Mouse (Mus musculus) naive thymus-derived CD4-positive, alpha-beta T cell, adult 2 months (primary cell): ENCODE measurements around the gene Vwa8.
"Not testable (repeated sequence)": the region's sequence is repeated elsewhere in the genome, so short reads cannot be mapped to it uniquely, and the experiment has no call there.

Experiments
- DNase-seq: peaks from one replicate; pipeline ENCODE4 v3.0.0-alpha.2; 2011; ENCODE audit warnings: low read depth

Gene Vwa8

DNA sequence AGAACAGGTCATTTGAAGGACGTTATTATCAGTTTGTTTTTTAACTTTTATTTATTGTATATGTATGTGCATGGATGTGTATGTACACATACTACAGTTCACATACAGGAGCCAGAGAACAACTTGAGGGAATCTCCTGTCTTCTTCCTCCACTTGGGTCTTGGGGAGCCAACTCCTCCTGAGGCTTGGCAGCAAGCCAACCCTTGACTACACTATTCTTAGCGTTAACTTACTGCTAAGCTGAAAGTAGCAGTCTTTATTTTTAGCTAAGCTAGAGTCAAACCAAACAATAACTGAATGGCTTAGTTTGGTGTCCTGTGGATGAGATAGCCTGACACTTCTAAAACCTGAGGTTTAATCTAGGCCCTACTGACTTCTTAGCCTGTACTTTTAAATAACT, 135.4 kb downstream of the Vwa8 start:
- peak; percentile 11 for DNase-seq

DNA sequence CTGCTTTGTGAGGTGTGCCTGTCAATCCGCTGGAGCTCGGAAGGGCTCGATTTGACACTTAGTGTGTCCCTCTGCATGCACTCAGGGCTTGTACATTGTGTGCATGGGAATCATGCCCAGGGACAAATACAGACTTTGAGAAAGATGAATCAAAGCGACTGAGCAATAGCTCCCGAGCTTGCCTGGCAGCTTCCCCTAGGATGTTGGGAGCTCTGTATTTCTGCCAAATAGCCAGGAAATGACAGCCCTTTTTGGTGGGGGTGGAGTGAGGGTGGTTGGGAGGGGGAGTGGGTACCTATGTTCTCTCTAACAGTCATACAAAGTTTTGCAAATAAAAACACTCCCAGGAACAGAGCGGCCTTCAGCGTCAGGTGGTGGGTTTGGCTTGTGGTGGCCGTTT, 138.7 kb downstream of the Vwa8 start:
- DNase-seq: no peak

DNA sequence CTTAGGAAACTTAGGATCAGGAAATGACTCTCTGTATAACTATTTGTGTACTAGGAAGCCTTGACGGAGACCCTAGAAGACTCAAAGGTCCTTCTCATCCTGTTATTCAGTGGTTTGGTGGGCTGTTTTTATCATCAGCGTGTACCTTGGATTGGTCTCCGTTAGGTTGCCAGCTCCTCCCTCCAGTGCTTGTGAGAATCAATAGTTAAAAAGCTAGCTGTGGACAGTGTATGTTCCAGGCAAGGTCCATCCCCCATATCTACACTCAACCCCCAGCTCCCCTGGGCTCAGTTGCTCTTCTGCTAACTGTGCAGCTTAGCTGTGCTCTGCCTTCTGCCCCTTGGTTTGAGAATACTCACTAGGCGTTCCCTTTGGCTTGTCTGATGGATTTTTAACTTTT, 143.6 kb downstream of the Vwa8 start:
- no peak for DNase-seq

DNA sequence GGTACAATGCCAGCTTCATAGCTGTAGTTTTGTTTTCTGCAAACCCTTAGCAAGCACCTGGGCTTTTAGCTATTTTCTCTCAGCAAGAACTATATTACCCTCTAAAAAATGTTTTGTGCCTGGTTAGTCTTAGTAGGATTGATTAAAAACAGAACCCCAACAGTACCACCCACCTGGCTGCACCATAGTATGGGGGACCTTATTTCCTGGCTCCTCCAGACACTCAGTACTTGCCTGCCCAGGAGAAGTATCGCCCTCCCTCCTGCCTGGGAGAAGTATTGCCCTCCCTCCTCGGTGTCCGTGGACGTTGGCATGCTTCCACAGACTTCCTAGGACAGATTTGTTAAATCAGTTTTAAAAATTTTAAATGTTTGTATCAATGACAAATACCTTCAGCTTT, 144.7 kb downstream of the Vwa8 start:
- DNase-seq: no peak

DNA sequence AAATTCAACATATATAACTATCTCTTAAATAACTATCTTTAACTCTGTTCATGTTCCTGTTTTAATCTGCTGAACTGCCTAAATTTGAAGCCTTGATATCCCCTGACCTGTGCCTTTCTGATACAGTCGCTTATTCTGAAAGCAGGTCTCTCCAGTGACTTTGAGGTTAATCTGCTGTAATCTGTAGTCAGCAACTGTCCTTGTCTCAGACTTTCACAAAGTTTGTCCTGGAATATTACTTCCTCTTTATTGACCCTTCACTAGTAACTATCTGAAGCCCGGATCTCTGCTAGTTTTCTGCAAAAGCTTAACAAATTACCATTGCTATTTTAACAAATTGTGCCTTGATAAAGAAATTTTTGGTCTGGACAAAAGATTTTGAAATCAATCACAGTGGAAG, 147.5 kb downstream of the Vwa8 start:
- no peak for DNase-seq

DNA sequence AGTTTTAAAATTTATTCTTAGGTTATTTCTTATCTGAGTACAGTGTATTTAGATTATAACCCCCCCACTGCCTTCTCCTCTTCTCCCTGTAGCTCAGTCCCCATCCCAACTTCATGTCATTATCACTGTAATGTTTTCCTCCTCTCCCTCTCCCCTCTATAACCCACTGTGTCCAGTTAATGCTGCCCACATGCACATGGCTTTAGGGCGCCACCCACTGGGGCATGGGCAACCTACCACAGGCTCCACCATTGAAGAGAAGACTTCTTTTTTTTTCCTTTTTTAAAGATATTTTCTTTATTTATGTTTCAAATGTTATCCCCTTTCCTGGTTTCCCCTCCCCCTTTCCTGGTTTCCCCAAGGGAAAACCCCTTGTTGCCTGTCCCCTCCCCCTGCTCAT, 154.7 kb downstream of the Vwa8 start:
- DNase-seq: peak; percentile 35

DNA sequence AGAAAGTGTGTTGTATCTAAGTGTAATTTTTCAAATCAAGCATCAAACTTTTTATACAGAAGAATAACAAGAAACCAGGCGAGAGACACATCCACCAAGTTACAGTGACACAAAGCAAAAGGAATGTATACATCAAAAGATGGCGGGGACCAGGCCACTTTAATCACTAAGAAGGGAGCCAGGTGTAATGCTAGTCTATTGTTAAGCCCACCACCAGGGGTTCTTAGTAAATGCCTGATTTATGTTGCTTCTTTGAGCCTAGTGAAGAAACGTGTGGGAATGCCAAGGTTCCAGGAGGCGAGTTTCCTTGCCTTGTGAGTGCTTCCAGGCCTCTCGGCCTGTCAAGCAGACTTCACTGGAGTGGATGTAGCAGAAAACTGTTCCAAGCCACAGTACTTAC, 168.9 kb downstream of the Vwa8 start:
- DNase-seq: not testable (repeated sequence)

DNA sequence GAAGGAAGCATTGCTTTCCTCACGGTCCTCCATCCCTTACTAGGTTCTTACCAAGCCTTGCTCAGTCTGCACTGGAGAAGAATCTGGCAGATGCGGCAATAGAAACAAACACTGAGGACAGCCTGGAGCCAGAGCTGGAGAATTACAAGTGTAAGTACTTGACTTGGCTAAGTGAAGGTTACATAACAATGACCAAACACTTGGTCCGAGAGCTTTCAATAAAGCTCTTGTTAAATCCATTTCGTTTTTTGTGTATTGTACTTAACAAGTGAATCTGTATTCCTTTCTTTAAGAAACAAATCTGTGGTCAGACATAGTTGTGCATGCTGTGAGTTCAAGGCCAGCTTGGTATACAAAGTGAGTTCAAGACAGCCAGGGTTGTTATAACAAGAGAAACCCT, 169.7 kb downstream of the Vwa8 start:
- no peak for DNase-seq

DNA sequence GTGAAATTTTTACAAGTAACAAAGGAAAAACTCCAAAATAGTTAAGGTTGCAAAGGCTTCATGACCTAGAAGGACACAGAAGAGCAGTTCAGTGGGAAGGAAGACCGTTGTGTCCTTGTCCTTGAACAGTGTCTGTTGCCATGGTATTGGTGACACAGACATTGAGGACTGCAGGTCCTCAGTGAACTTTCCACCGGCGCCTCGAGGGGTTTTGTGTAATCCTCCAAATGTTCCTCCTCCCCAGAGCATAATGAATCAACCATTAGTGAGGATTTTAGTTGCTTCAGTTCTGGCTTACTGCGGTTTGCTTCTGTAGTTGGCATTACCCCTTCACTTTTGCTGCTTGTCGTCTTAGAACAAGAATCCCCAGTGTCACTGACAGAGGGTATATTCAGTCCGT, 172.9 kb downstream of the Vwa8 start:
- DNase-seq: no peak

DNA sequence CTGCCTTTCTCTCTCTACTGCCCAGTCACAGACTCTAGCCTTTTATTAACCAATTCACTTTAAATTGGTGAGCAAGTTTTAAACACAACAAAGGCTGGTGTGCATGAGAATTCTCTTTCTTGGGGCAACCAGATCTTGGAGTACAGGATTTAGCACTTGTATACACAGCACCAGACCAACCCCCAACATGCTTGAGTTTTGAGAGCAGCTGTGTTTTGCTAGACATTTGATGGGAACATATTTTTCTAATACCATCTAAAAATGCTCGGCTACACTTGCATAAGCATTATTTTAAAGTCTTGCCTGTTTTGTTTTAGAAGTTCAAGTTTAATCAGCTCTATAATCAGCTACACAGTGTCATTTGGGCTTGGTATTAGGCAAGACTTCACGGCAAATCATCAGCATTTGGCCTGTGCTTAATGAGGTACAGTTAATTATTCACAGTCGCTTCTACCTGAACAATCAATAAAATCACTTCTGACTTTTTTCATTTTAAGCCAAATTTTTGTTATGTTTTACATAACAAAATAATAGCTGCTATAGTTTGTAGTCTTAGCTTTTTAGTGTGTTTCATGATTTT, 180.2 kb downstream of the Vwa8 start:
- DNase-seq: no peak

DNA sequence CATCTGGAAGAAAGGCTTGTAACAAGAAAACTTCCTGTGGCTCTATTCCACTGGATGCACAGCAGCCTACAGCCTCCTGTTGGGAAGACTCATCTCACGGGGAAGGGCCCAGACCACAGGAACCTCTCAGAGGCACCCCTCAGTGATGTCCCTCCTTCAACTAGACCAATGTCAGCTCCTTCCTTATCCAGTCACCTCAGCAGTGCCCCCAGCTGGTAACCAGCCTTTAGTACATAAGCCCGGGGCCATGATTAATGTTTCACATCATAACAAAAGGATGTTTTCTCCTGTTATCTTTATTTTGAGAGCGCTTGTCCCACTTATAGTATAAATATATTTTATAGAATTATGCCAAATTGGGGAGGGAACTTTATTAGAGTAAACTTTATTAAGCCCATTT, 181.9 kb downstream of the Vwa8 start:
- DNase-seq: peak; percentile 30

DNA sequence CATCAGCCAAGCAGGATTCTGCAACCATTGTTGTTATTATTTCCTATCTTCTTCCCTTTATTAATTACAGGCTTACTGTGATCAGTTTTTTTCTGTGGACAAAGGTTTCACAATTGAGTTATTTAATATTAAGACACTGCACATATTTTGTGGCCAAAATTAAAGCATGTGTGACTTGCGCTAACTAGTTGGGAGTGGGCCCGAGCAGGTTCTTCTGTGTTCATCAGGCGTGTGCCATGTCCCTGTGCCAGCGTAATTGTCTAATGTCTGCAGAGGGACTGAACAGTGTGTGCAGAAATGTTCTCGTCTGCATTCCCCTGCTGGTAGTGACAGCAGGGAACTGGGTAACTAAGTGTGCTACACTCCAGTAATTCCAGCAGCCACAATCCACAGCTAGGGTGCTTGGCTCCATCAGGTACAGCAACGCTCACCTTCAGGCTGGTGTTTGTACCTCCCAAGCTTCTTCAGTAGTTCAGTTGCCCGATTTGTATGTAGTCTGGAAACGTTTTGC, 182.4 kb downstream of the Vwa8 start:
- no peak for DNase-seq

DNA sequence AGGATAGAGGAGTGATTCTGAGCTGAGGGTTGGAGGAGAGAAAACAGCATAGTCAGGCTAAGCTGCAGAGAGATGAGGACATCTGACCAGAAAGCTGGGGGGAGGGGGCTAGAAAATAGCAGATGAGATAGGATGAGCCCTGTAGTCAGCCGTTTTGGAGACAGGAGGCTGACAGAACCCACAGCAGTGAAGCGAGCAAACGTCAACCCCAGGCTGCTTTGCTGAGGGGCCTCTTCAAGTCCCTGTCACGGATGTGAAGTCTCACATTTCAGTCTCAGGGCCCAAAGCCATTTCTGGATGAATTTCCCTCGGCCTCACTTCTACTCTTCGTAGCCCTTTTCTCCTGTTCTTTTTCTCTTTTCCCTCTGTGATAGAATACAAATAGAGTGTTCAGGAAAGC, 184.5 kb downstream of the Vwa8 start:
- no peak for DNase-seq

DNA sequence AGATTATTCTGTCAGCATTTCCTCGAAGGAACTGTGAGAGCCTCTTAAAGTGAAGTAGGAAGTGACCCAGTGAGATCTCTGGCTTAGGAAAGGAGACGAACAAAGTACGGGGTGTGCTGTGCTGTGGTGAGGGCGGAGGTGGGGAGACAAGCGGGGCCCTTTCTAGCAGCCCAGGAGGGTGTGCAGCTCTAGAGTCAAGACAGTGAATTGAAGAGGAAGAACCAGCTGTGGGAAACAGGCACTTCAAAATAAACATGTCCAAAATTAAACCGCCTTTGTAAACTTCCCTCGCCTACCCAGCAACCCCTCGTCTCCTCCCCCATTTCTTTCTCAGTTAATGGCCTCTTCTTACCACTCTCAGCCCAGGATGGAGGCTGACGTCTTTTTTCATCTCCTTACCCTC, 185.7 kb downstream of the Vwa8 start:
- DNase-seq: no peak

DNA sequence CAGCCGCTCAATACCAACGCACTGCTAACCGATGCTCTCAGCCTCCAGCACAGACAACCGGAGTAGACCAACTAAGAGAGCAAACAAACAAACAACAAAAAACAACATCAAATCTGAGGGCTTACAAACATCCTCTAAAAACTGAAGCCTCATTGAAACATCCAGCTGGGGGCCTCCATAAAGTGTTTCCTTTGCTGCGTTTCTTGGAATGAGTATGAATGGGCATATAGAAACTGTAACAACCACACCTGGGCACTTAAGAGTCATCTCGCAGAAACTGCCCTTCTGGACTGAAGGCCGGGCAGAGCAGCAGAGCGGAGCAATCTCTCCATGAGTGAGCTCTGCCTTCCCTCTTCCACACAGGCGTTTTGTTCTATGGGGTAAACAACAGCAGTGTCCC, 186.7 kb downstream of the Vwa8 start:
- no peak for DNase-seq

DNA sequence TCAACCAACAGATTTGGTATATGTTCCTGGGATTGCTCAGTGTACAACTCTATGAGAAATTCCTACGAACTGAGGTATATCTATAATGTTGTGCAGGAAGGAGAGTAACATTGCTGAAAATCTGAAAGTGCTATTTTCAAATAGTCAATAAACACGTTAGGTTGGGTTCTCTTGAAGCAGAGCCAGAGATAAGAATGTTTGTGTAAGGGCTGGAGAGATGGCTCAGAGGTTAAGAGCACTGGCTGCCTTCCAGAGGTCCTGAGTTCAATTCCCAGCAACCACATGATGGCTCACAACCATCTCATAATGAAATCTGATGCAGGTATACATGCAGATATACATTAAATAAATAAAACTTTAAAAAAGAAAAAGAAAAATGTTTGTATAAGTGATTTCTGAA, 198.3 kb downstream of the Vwa8 start:
- no peak for DNase-seq

DNA sequence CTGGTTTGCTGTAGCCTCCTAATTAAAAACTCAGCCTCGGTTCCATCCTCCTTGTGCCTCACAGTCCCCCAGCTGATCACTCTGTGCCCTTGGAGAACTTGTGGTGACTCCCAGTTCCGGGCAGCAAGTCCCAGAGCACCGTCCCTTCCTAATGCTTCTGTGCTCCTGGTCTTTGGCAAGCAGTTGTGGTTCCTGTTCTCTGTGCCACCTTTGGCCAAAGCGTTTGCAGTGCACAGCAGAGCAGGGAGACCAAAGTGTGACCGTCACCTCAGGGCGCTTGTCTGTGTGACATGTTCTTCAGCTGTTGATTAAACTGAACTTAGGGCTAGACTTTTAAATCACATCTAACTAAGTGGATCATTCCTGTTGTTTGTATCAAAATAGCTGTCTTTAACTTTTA, 199.1 kb downstream of the Vwa8 start:
- no peak for DNase-seq

DNA sequence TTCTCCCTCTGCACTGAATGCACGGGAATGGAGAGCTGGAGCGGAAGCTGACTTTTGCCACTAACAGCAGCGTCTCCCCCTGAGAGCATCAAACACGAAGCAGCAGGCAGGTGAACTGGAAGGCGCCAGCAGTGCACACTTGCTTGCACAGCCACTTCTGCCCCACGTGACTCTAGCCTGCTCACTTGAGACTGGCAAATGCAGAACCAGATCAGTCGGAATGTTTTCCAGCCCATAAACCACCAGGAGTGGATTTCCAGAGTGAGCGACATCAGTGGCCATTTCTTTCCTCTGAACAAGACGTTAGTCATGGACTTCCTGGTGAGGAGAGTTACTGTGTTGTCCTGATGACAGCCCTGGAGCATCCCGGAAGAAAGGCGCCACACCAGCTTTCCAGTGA, 200.7 kb downstream of the Vwa8 start:
- no peak for DNase-seq

DNA sequence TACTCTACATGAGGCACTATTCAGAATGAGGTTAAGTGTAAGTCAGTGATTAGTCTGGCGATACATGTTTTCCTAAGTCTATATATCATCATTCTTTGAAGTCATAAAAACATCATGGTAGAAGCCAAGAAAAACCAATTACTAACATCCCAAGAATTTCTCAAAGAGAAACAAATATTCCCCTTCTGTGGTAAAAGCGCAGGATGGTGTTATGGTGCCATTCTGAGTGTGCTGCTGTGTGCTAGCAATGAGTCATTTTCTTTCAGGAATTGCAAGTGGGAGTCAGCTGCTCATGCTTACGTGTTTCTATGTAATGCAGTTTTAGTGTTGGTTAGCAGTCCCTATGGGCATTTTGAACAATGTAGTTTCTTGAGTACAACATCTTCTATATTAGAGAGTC, 216.8 kb downstream of the Vwa8 start:
- DNase-seq: no peak

DNA sequence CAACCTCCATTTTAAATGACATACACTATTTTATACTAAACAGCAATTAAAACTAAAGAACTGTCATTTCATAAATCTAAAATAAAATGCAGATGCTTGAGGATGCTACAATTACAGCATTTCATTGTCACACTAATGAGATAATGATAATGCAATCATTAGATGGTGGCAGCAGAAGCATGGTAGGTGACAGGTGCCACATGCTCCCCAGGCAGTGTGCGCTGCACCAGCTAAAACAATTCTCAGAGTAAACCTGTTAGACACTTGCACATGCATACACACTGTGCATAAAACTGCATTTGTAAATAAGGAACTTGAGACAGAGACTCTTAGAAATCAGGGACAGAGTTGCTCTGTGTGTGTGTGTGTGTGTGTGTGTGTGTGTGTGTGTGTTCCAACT, 220.7 kb downstream of the Vwa8 start:
- no peak for DNase-seq

DNA sequence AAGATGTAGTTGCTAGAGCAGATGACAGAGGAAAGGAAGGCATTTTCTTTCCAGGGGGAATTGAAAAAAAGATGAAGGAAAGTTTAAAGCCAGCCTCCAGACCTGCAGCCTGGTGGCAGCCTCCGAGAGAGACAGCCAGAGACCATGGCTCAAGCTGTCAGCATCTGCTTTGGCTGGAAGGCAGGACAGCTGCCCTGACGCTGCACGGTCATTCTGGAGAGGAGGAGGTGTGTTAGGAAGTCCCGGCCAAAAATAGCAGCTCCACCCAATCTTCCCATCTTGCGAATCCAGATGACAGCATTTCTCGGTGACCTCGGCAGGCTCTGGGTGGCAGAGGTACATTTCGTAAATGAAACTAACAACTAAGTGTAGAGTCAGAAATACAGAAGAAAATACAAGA, 225.9 kb downstream of the Vwa8 start:
- no peak for DNase-seq

DNA sequence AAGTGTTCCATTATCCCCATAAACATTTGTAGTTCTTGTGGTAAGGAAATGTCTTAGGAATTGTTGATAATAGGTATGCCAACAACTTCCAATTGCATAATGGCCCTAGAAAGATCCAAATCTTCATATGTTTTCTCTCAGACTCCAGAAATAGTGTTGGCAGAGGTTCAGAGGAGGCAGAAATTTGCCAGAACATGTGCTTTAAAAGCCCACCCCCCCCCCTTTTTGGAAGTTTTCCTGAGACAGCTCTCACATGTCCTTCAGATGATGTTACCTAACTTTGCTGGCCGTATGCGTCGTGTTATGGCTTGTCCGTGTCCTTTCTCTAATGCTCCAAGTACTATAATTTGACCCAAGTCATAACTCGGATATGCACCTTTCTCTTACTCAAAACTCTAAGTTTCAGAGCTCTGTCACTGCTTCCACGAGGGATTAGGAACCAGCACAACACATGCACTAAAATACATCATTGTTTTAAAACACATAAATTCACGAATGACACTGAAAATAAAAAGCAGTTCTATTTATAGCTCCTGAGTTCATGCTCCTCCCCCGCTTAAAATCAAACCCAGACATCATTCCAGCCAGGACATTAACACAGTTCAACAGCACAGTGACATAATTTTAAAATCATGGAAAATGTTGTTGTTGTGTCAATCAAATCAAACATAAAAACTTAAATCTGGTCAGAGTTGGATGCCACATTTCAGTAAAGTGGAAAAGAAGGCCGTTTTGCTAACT, 227.9 kb downstream of the Vwa8 start:
- DNase-seq: no peak

DNA sequence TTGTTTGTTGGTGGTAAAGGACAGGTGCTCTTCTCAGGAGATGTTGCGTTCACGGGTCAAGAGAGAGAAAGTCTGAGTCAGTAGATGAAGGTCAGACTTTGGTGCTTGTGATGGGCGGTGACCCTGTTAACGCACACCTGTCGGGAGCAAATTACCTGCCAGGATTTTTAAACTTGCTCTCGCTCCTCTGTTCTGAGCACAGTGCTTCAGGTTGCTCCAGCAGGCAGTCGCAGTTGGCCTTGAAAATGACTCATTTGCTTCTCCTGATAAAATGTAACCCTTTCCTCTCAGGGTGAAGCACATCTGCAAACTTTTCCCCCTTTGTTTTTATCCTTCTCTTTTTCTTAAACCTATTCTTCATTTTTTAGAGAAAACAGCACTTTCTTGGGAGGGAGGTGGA, 234.7 kb downstream of the Vwa8 start:
- DNase-seq: no peak

DNA sequence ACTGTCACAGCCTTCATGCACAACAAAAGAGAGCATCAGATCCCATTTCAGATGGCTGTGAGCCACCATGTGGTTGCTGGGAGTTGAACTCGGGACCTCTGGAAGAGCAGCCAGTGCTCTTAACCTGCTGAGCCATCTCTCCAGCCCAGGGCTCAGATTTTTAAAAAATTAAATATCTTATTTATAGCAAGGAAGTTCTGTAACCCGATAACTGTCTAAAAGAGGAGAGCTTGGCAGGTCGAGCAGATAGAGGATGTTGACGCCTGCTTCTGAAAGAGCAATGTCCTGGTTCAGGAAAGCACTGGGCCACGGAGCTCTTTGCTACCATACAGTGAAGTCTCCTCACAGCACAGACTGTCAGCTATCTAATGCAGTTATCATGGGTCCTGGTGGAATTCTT, 237.2 kb downstream of the Vwa8 start:
- no peak for DNase-seq
